Mouse (Mus musculus) kidney, embryonic 16.5 days (tissue): ENCODE measurements at regions not wholly inside any gene's neighbourhood (a gene's known extent, or its start where the extent isn't known, plus 50 kb on each side); places are given as distances from the start of the nearest gene placed in this dataset.

Experiments
- ATAC-seq: fragments of 200-750 bp; cut with Nextera tagmentation; 2 replicates; pipeline ENCODE4 v1.8.0; 2017; ENCODE audit warnings: moderate TSS enrichment; ENCODE audit not compliant: low FRiP score, low TSS enrichment
- H3K27ac ChIP-seq: fragments of 300-500 bp; sonication (generic); 2 replicates; pipeline ENCODE4 v1.5.1; 2014; ENCODE audit warnings: low read length
- H3K27me3 ChIP-seq: fragments of 300-500 bp; sonication (generic); 2 replicates; pipeline ENCODE4 v1.6.1; 2014; ENCODE audit warnings: low read length, control low read depth, mixed read lengths; ENCODE audit not compliant: insufficient read depth
- H3K36me3 ChIP-seq: fragments of 300-500 bp; sonication (generic); 2 replicates; pipeline ENCODE4 v1.6.1; 2014; ENCODE audit warnings: low read length, control low read depth, mixed read lengths; ENCODE audit not compliant: insufficient read depth
- H3K4me1 ChIP-seq: fragments of 300-500 bp; sonication (generic); 2 replicates; pipeline ENCODE4 v1.6.1; 2014; ENCODE audit warnings: low read length, control low read depth, mixed read lengths; ENCODE audit not compliant: insufficient read depth
- H3K4me2 ChIP-seq: fragments of 300-500 bp; sonication (generic); replicated peaks from 2 replicates; pipeline ENCODE4 v1.6.1; 2014; ENCODE audit warnings: low read depth, low read length
- H3K4me3 ChIP-seq: fragments of 300-500 bp; sonication (generic); 2 replicates; pipeline ENCODE4 v1.5.1; 2014; ENCODE audit warnings: mild to moderate bottlenecking, low read length
- H3K9ac ChIP-seq: fragments of 300-500 bp; sonication (generic); replicated peaks from 2 replicates; pipeline ENCODE4 v1.6.1; 2014; ENCODE audit warnings: low read length
- H3K9me3 ChIP-seq: fragments of 300-500 bp; sonication (generic); 2 replicates; pipeline ENCODE4 v1.6.1; 2016; ENCODE audit warnings: low read length, control low read depth
- WGBS: fragments of 180-500 bp; shearing (Covaris S2); extraction: QIAGEN DNeasy Blood & Tissue Kit; methylation state at CpG from one replicate; pipeline ENCODE4 v1.1.7; 2014; 5-methylcytosine and 5-hydroxymethylcytosine counted together

DNA sequence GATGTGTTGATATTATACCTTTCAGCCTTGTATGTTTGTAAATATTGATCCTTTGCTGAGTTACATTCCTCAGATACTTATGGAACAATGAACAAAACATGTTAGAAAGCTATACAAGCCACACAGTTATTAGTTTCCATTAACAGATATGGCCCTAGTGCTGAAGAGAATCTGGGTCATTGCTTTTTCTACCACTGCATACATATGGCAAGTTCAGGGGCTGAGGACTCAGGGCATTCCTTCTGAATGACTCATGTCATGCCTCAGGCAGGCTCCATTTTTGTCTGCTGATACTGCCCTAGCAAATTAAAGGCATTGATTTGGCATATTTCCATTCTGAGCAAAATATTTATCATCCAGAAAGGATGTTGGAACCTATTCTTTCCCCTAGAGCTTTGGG lies 167.9 kb downstream of the Ccdc71l start:
- Histone ChIP-seq H3K4me2 (no peak overlapping the region), H3K9ac (no peak overlapping the region), H3K27me3 (no peaks in the 10 kb centered on the region), H3K9me3 (no peaks in the 10 kb centered on the region; the same call in 1 of the 2 replicates), H3K4me1 (no peaks in the 10 kb centered on the region), H3K27ac (no peak overlapping the region), H3K4me3 (no peak overlapping the region), H3K36me3 (no peaks in the 10 kb centered on the region)
- no peak for ATAC-seq

DNA sequence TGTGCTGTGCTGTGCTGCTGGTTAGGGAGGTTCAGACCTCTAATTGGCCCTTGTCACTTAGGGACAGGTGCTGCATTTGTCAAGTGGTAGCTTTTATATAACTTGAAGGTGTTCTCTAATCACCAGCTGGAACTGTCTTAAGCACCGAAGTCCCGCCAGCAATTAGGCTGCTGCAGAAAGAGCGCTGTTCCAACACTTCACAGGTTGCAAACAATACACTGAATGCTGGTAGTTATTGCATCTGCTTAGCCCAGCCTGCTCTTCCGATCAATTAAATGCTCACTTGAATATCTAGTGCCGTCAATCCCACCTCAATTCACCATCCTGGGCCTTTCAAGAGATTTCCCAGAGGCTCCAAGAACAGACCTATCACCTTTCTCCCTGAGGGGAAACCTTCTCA lies 175.3 kb downstream of the Ccdc71l start:
- H3K27me3 ChIP-seq: no peaks in the 10 kb centered on the region
- H3K36me3 ChIP-seq: no peaks in the 10 kb centered on the region
- H3K4me1 ChIP-seq: no peaks in the 10 kb centered on the region
- no peak overlapping the region for H3K9ac ChIP-seq
- no peak overlapping the region for H3K27ac ChIP-seq
- WGBS: 81% methylated on average over 5 of the region's 5 CpGs
- ATAC-seq: no peak
- no peaks in the 10 kb centered on the region; the same call in 1 of the 2 replicates for H3K9me3 ChIP-seq
- no peak overlapping the region for H3K4me2 ChIP-seq
- H3K4me3 ChIP-seq: no peak overlapping the region

DNA sequence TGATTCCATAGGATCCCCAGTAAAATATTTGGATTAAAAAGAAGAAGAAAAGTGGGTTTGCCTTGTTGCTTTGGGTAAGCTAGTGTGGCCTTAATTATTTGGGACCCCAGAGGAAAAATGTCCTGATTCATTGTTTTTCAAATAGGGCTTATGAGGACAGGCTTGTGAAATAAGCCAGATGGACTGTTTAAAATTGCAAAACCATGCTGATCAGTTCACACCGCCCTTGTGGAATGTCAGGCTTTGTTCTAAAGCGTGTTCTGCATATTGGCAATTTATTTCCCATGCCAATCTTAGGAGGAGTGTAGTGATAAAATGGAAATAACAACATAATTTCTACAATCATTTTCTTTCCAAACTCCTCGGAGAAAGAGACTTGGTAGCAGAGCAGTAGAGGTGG lies 189.3 kb downstream of the Ccdc71l start:
- WGBS: 77% methylated on average over 3 of the region's 3 CpGs
- ATAC-seq: no peak
- Histone ChIP-seq H3K36me3 (no peaks in the 10 kb centered on the region), H3K4me3 (no peak overlapping the region), H3K9me3 (no peaks in the 10 kb centered on the region), H3K4me2 (no peak overlapping the region), H3K27ac (no peak overlapping the region), H3K4me1 (no peaks in the 10 kb centered on the region), H3K9ac (no peak overlapping the region), H3K27me3 (no peaks in the 10 kb centered on the region)

- Histone ChIP-seq H3K4me2 (no peak overlapping the region), H3K27ac (no peak overlapping the region), H3K4me1 (no peaks in the 10 kb centered on the region), H3K9ac (no peak overlapping the region), H3K36me3 (no peaks in the 10 kb centered on the region), H3K27me3 (no peaks in the 10 kb centered on the region), H3K9me3 (no peaks in the 10 kb centered on the region), H3K4me3 (no peak overlapping the region)
- WGBS: 91% methylated on average over 6 of the region's 6 CpGs
- no peak for ATAC-seq
Measured at GRCm38 (mm10) chr12:32581304-32581703, 202.8 kb downstream of the Ccdc71l start.

DNA sequence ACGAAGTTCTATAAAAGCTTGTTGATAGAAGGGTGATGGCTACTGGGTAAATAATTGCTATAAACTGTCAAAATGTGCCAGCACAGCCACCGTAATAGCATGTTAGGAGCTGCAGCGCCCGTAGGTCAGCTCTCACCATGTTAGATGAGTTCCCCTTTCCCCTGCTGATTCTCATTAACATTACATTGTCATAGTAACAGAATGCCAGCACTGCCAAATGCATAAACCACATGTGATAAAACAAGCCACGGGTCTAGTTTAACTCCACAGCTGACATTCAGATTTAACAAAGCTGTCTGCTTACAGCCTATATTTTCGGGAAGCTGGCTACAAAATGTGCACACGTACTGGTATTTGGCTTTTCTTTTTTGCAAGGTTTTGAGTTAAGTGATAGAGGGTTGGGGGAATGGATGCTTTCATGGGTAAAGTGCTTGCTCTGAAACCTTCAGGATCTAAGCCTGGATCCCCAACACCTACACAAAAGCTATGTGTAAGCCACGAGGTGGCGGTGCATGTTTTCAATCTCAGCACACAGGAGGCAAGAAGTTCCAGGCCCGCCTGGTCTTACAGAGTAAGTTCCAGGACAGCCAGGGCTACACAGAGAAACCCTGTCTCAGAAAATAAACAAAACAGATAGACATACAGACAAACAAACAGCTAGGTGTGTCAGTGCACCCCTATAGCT lies 217.1 kb upstream of the Nampt start:
- Histone ChIP-seq H3K27ac (no peak overlapping the region), H3K4me1 (no peaks in the 10 kb centered on the region), H3K9me3 (no peaks in the 10 kb centered on the region), H3K9ac (no peak overlapping the region), H3K36me3 (no peaks in the 10 kb centered on the region), H3K4me3 (no peak overlapping the region), H3K4me2 (no peak overlapping the region), H3K27me3 (no peaks in the 10 kb centered on the region)
- WGBS: 81% methylated on average over 10 of the region's 10 CpGs
- ATAC-seq: no peak

DNA sequence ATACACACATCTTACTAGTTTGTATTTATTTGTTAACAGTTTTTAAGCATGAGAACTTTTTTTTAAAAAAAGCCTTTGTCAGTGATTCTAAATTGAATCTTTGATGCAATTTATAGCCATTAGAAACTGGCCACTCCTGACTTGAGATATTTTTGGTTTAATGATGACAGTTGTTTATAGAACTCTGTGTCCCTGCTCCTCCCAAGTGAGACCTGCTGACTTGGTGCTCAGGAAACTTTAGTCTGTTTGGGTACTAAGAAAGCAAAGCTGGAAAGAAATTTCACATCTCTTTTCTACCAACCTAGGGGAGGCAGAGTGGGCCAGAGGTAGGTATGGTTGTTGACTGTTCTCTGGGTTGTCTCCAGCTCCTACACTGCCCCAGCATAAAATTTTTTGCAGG lies 214.0 kb upstream of the Nampt start:
- Histone ChIP-seq H3K36me3 (no peaks in the 10 kb centered on the region), H3K4me2 (no peak overlapping the region), H3K9me3 (no peaks in the 10 kb centered on the region), H3K27ac (no peak overlapping the region), H3K27me3 (no peaks in the 10 kb centered on the region), H3K4me1 (no peaks in the 10 kb centered on the region), H3K4me3 (no peak overlapping the region), H3K9ac (no peak overlapping the region)
- ATAC-seq: no peak

GRCm38 (mm10) chr12:32615000-32615399 lies 204.3 kb upstream of the Nampt start:
- Histone ChIP-seq H3K36me3 (no peaks in the 10 kb centered on the region), H3K9ac (no peak overlapping the region), H3K4me2 (no peak overlapping the region), H3K27ac (no peak overlapping the region), H3K27me3 (no peaks in the 10 kb centered on the region), H3K4me1 (no peaks in the 10 kb centered on the region), H3K9me3 (no peaks in the 10 kb centered on the region), H3K4me3 (no peak overlapping the region)
- no peak for ATAC-seq
- WGBS: 61% methylated on average over 3 of the region's 3 CpGs

GRCm38 (mm10) chr12:32616086-32616485 lies 203.3 kb upstream of the Nampt start:
- Histone ChIP-seq H3K4me1 (no peaks in the 10 kb centered on the region), H3K9ac (no peak overlapping the region), H3K4me3 (no peak overlapping the region), H3K27me3 (no peaks in the 10 kb centered on the region), H3K27ac (no peak overlapping the region), H3K36me3 (no peaks in the 10 kb centered on the region), H3K4me2 (no peak overlapping the region), H3K9me3 (peaks cover 2% of the 10 kb centered on the region; the same call in 1 of the 2 replicates)
- ATAC-seq: no peak
- 86% methylated on average over 5 of the region's 5 CpGs for WGBS

- Histone ChIP-seq H3K9me3 (peaks cover 2% of the 10 kb centered on the region; the same call in 1 of the 2 replicates), H3K27me3 (no peaks in the 10 kb centered on the region), H3K27ac (no peak overlapping the region), H3K9ac (no peak overlapping the region), H3K4me1 (no peaks in the 10 kb centered on the region), H3K4me2 (no peak overlapping the region), H3K36me3 (no peaks in the 10 kb centered on the region), H3K4me3 (no peak overlapping the region)
- ATAC-seq: no peak
- 70% methylated on average over 1 of the region's 1 CpGs for WGBS
Measured at GRCm38 (mm10) chr12:32617031-32617430, 202.3 kb upstream of the Nampt start.

DNA sequence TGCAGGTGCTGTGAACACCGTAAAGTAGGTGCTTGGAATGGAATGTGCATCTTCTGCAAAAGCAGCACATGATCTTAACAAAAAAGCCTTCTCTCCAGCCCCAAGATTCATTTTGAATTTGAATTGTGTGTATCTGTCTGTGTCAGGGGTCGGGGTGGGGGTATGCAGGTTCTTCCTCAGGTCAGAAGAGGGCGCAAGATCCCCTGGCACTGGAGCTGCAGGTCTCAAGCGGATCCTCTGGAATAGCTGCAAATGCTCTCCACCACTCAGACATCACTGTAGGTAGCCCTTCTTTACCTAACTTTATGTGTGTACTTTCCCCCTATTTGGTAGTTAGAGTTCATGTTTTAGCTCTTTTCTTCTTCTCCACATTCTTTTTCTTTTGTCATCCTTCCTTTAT lies 199.5 kb upstream of the Nampt start:
- no peaks in the 10 kb centered on the region for H3K36me3 ChIP-seq
- H3K4me2 ChIP-seq: no peak overlapping the region
- no peak overlapping the region for H3K27ac ChIP-seq
- no peak for ATAC-seq
- no peaks in the 10 kb centered on the region for H3K4me1 ChIP-seq
- no peak overlapping the region for H3K4me3 ChIP-seq
- H3K9ac ChIP-seq: no peak overlapping the region
- no peaks in the 10 kb centered on the region for H3K27me3 ChIP-seq
- WGBS: 68% methylated on average over 4 of the region's 4 CpGs
- peaks cover 2% of the 10 kb centered on the region; the same call in 1 of the 2 replicates for H3K9me3 ChIP-seq
